Mouse (Mus musculus) c-Kit-positive CD71-positive TER-119-positive erythroid progenitor cells, embryonic 14.5 days (primary cell): ENCODE results near the gene Fyb2.

Experiments used
- DNase-seq: peaks from one replicate; pipeline ENCODE4 v3.0.0-alpha.2; 2013; ENCODE audit warnings: low spot score

Fyb2 gene

DNA sequence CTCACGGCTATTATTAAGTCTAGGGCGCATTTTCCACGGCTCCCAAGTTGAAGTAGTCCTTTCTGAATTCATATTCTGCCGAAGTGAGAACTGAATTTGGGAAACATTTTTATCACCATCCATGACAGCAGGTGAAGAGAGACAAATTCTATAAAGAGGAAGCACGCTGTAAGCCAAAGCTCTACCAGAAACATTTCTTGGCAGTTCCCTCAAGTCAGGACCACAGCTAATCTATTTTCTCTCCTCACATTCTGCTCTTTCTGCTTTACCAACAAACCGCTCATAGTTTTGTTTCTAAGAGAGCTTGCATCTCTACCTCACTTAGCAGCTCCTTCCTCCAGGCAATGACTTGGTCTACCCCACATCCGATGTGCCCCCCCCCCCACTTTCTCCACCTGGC lies 100.5 kb downstream of the Fyb2 start:
- DNase-seq: no peak

- no peak for DNase-seq
These were observed 102.2 kb downstream of the Fyb2 start for GRCm38 (mm10) chr4:105015496-105015895.

DNA sequence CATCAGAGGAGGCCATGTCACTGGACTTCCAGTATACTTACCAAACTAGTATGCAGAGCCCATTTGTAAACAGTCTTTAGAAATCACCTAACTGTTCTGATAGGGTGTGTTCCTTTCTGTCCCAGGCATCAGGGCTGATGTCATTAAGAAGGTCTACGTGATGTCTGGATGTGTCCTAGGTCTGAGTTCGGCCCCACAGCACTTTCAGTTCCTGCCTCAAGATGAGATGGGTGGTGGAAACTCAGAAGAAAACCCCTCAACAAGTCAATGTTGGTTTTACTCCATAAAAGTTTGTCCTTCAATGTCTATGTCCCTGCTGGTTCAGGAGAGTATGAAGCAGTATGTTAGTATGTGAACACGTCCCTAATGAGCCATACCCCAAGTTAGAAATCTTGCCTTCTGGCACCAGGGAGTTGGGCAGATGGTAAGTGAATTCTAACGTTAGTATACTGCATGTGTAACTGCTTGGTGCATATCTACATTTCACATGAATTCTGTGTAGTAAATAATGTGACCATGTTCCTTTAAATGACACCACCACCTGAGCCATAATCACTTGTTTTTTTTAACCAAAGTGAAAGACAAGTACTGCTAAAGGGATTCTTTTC lies 102.9 kb downstream of the Fyb2 start:
- no peak for DNase-seq

GRCm38 (mm10) chr4:105027278-105027677 lies 114.0 kb downstream of the Fyb2 start:
- no peak for DNase-seq

- no peak for DNase-seq
These were observed 117.8 kb downstream of the Fyb2 start for GRCm38 (mm10) chr4:105031104-105031503.

- no peak for DNase-seq
These were observed 119.9 kb downstream of the Fyb2 start for GRCm38 (mm10) chr4:105033153-105033552.

DNA sequence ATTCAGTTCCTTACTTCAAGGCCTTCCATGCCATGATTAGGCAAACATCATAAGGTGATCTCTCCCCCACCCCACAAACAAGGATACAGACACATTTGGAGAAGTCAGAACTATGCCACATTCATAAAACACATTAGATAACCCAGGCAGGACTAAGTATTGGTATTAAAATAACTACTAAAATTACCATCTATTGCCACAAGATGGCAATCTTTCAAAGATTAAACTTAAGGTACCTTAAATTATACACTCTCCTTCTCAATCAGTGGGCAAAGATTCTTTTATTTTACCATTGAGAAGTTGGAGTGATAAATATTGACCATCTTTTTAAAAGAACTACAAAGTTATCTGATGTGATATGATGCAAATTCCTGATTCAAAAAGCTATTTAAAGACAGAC lies 121.0 kb downstream of the Fyb2 start:
- no peak for DNase-seq

DNA sequence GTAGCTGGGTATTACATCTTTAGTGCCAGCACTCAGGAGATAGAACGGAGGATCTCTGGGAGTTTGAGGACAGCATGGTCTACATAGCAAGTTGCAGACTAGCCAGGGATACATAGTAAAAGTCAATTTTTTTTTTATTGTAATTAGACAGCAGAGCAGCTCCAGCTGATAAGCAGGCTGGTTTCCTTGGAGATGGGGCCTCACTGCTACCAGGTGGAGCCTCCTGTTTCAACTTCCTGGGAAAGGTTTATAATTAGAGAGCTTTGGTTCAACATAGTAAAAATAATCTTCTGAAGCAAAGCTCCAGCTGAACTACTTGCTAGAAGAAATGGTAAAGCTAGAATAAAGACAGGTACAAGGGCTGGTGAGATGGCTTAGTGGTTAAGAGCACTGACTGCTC lies 136.8 kb downstream of the Fyb2 start:
- DNase-seq: no peak

DNA sequence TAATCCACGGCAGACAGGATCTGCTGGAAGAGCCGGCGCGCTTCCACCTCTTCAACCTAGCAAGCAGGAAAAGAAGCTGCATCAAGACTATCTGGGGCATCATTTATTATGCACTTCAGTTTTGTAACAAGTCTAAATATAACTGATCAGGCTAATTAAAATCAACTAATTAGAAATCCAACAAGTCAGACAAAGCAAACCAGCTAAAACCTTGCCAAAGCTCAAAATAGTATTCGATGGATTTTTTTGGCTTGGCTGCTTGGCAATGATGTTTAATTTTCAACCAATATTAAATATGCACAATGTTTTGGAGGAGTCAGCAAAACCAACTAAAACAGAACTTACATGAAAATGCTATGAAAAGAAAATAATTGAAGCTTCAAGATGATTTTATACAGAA lies 138.0 kb downstream of the Fyb2 start:
- no peak for DNase-seq
